Mouse (Mus musculus): ENCODE data around the gene Aars2.

Aars2 gene

DNA sequence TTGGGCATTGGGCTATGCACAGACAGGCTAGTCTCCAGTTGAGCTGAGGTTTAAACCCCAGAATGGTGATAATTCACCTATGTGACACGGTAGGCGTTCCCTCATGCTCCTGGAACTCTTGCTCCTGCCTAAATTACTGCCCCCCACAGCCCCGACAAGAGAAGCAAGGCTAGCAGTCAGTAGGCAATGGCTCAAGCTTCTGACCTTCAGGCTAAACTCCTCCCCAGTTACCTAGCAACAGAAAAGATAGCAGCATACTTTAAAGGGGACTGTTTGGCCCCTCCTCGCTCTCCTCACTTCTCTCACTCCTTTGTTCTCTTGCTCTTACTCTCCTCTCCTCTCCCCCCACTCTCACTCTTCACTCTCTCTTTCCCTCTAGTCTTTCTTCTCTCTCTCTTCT is 5.7 kb upstream of the Aars2 start:
- DNase-seq (ENCODE audit: low read depth, low spot score), result no peak

GRCm38 (mm10) chr17:45502324-45502723 is 4.3 kb upstream of the Aars2 start:
- DNase-seq (ENCODE audit: low read depth, low spot score), result no peak

- no peak for DNase-seq (ENCODE audit: low read depth, low spot score)
Measured at GRCm38 (mm10) chr17:45503301-45503973, 3.2 kb upstream of the Aars2 start.

DNA sequence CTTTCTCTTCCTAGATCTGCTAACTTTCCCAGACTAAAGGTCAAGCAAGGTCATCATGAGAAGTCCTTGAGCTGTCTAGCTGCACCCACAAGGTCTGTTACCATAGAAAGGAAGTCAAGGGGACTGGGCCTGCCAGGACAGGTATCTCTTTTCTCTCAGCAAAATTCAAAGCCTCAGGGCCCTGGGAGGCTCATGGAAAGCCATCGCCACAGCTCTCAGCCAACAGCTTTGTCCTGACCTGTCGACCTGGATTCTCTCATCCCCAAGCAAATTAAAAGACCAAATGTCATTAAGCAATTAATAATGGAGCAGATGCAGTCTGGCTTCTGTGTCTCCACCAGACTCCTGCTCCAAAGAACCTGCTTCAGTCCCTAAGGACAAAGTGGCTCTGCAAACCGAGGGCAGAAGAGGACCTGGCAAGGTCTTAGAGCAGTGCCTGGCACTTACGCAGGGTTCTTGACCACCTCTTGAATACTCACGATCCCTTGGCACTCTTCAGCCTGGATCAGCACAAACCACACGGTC is 638 bp upstream of the Aars2 start:
- DNase-seq (ENCODE audit: low read depth, low spot score), result no peak

GRCm38 (mm10) chr17:45510871-45511270 is 4.2 kb downstream of the Aars2 start:
- DNase-seq (ENCODE audit: low read depth, low spot score), result no peak

GRCm38 (mm10) chr17:45511757-45512156 is 5.1 kb downstream of the Aars2 start:
- no peak for DNase-seq (ENCODE audit: low read depth, low spot score)

DNA sequence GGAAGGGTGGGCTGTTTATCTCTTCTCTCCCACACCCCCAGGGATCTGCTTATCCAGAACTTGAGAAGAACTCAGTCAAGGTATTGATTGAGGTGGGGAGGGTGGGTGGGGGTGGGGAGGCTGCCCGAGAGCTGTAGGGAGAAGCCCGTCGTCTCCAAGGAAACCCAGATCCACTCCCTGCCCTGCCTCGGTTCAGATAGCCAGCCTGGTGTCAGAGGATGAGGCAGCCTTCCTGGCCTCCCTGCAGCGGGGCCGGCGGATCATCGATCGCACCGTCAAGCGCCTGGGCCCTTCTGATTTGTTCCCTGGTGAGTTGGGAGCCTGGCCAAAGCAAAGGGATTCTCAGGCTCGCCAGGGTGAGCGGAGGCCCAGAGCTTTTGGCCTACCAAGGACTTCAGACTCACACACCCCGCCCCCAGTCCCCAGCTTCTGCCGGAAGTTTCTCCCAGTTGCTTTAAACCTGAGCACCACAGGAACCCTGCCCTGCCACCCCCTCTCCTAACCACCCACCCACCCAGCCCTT is 8.6 kb downstream of the Aars2 start:
- DNase-seq (ENCODE audit: low read depth, low spot score), result no peak

DNA sequence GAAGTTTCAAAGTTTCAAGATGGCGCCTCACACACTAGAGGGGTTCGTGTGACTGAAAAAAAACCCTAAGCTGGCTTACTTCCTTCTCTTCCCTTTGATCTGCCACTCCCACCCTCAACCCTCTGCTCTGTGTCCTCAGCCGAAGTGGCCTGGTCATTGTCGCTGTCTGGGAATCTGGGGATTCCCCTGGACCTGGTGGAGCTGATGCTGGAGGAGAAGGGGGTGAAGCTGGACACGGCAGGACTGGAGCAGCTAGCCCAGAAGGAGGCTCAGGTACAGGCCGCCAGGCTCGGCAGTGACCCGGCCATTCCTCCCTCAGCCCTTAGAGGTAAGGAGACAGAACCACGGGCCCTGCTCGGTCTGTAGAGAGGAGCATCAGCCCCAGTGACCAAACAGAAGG is 9.2 kb downstream of the Aars2 start:
- no peak for DNase-seq (ENCODE audit: low read depth, low spot score)

GRCm38 (mm10) chr17:45516488-45516887 is 9.8 kb downstream of the Aars2 start:
- DNase-seq (ENCODE audit: low read depth, low spot score), result peak; percentile 53

GRCm38 (mm10) chr17:45517135-45517534 is 10.5 kb downstream of the Aars2 start:
- no peak for DNase-seq (ENCODE audit: low read depth, low spot score)

- no peak for DNase-seq (ENCODE audit: low read depth, low spot score)
Measured at GRCm38 (mm10) chr17:45517549-45518215, 11.0 kb downstream of the Aars2 start.

DNA sequence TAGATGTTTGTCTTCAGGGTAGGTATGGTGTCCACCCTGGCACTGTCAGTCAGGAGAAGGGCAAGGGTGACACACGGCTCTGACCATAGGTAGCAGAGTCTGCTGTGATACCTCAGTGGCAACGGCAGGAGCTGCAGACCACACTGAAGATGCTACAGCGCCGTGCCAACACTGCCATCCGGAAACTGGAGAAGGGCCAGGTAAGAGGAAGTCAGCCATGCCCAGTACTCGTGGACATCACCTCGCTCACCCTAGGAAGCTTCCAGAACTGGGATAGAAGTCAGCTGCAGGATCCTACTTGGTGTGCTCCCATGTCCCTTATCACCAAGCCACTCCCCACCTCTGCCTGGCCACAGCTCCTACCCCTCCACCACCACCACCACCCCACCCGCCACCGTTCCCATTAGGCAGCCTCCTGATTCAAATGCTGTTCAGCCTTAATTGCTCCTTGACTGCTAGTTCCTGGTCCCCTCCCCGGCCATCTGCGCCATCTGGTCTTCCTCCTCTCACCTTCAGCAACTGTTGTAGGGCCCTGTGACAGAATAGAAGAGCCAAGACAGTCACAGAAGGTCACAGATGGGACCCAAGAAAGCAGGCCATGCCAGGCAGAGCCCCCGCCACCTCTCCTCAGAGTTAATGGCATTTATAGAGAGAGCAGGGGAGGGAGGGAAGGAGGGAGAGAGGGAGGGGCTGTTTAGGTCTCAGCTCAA is 12.3 kb downstream of the Aars2 start:
- no peak for DNase-seq (ENCODE audit: low read depth, low spot score)

- no peak for DNase-seq (ENCODE audit: low read depth, low spot score)
Measured at GRCm38 (mm10) chr17:45520136-45520535, 13.5 kb downstream of the Aars2 start.

GRCm38 (mm10) chr17:45523263-45523662 is 16.6 kb downstream of the Aars2 start, which contains the start of gene Tcte1:
Gene Tcte1 (plus strand): TSS chr17:45523434.
- DNase-seq (ENCODE audit: low read depth, low spot score), result peak; percentile 50

GRCm38 (mm10) chr17:45524961-45525360 is 18.3 kb downstream of the Aars2 start:
- DNase-seq (ENCODE audit: low read depth, low spot score), result no peak

DNA sequence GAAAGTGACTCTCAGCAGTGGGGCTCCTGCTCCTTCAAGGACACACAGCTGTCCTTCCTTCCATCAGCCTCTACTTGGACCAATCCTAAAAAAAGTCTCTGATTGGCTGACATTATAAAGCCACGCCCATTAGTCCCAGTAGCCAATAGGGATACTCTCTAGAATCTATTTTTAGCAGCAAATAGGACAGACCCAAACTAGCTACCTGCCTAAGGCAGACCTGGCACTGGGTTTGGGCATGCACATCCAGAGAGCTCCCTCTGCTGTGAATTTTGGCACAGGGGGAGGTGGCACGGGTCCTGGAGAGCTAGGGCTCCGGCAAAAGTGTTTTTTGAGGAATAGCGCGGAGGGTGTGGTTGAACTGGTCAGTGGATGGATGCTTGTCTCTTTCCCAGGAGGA is 19.9 kb downstream of the Aars2 start:
- no peak for DNase-seq (ENCODE audit: low read depth, low spot score)

DNA sequence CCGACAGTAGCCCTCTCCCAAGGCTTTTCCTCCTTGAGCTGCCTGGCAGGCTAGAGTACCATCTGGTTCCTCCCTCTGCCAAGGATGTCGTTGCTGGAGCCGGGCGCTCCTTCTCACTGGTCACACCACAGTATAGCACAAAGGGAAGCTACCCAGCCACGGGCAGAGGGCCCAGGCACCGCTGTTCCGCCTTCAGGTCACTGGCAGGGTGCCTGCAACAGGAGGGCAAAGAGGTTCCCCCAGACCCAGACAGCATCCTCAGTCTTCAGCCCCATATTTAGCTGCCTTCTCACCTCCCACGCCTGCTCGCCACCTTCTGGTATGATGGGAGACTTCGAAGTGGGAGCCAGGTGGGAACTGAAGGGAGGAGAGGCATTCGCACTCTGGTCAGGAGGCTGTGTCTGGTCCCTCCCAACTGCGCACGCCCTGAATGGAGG is 23.7 kb downstream of the Aars2 start:
- DNase-seq (ENCODE audit: low read depth, low spot score), result no peak

- no peak for DNase-seq (ENCODE audit: low read depth, low spot score)
Measured at GRCm38 (mm10) chr17:45532896-45533295, 26.3 kb downstream of the Aars2 start.

GRCm38 (mm10) chr17:45536264-45536663 is 29.6 kb downstream of the Aars2 start:
- DNase-seq (ENCODE audit: low read depth, low spot score), result no peak

- DNase-seq (ENCODE audit: low read depth, low spot score), result no peak
Measured at GRCm38 (mm10) chr17:45538394-45538793, 31.8 kb downstream of the Aars2 start.

GRCm38 (mm10) chr17:45539664-45540063 is 33.0 kb downstream of the Aars2 start:
- DNase-seq (ENCODE audit: low read depth, low spot score), result no peak

GRCm38 (mm10) chr17:45542129-45542528 is 35.5 kb downstream of the Aars2 start:
- no peak for DNase-seq (ENCODE audit: low read depth, low spot score)

Data from embryo, embryonic 11.5 days (tissue).